Mouse (Mus musculus): ENCODE results near the gene Haus5.

Gene Haus5

GRCm38 (mm10) chr7:30664529-30665200 is at the start of gene Haus5:
Gene Haus5, minus strand, starts transcription at chr7:30664994.
- in situ Hi-C loops (cut with MboI, MseI): no loop called here

GRCm38 (mm10) chr7:30711942-30712341 is 47.1 kb upstream of the Haus5 start, which contains the start of gene Atp4a:
Gene Atp4a, plus strand, starts transcription at chr7:30712209.
- in situ Hi-C loops (cut with MboI, MseI): no loop called here

- in situ Hi-C loops (cut with MboI, MseI): no loop called here
These were observed 42.6 kb upstream of the Haus5 start for GRCm38 (mm10) chr7:30707441-30707840.

GRCm38 (mm10) chr7:30706214-30706882 is 41.6 kb upstream of the Haus5 start:
- in situ Hi-C loops (cut with MboI, MseI): no loop called here

GRCm38 (mm10) chr7:30698589-30698988 is 33.8 kb upstream of the Haus5 start, which contains the start of gene 2200002J24Rik:
Gene 2200002J24Rik, plus strand, starts transcription at chr7:30698926.
- in situ Hi-C loops (cut with MboI, MseI): loop anchor here (25.0 kb wide), 1 partner anchor 1086 kb away; no protein-coding TSS in a partner anchor

- in situ Hi-C loops (cut with MboI, MseI): loop anchor here (25.0 kb wide), 1 partner anchor 1086 kb away; no protein-coding TSS in a partner anchor
These were observed 33.3 kb upstream of the Haus5 start for GRCm38 (mm10) chr7:30698101-30698500.

GRCm38 (mm10) chr7:30688325-30688724 is 23.5 kb upstream of the Haus5 start:
- in situ Hi-C loops (cut with MboI, MseI): loop anchor here (25.0 kb wide), 1 partner anchor 1076 kb away; no protein-coding TSS in a partner anchor

- in situ Hi-C loops (cut with MboI, MseI): loop anchor here (25.0 kb wide), 1 partner anchor 1071 kb away; no protein-coding TSS in a partner anchor
These were observed 18.6 kb upstream of the Haus5 start for GRCm38 (mm10) chr7:30683425-30683824.

- in situ Hi-C loops (cut with MboI, MseI): loop anchor here (25.0 kb wide), 1 partner anchor 1070 kb away; no protein-coding TSS in a partner anchor
These were observed 17.1 kb upstream of the Haus5 start for GRCm38 (mm10) chr7:30681897-30682296.

- in situ Hi-C loops (cut with MboI, MseI): loop anchor here (25.0 kb wide), 1 partner anchor 1066 kb away; no protein-coding TSS in a partner anchor
These were observed 13.6 kb upstream of the Haus5 start for GRCm38 (mm10) chr7:30678263-30678975.

GRCm38 (mm10) chr7:30671480-30671879 is 6.7 kb upstream of the Haus5 start, which contains the start of gene Pmis2:
Gene Pmis2, minus strand, starts transcription at chr7:30671605.
- in situ Hi-C loops (cut with MboI, MseI): no loop called here

- in situ Hi-C loops (cut with MboI, MseI): no loop called here
These were observed 4.4 kb upstream of the Haus5 start for GRCm38 (mm10) chr7:30669229-30669628.

- in situ Hi-C loops (cut with MboI, MseI): no loop called here
These were observed 527 bp upstream of the Haus5 start for GRCm38 (mm10) chr7:30665321-30665720.

- in situ Hi-C loops (cut with MboI, MseI): no loop called here
These were observed 14.9 kb downstream of the Haus5 start, which contains the start of gene Rbm42 for GRCm38 (mm10) chr7:30649591-30650540. Gene Rbm42, minus strand, starts transcription at chr7:30650317.

- in situ Hi-C loops (cut with MboI, MseI): no loop called here
These were observed 25.7 kb downstream of the Haus5 start for GRCm38 (mm10) chr7:30639083-30639482.

GRCm38 (mm10) chr7:30636395-30636794 is 28.4 kb downstream of the Haus5 start:
- in situ Hi-C loops (cut with MboI, MseI): no loop called here

- in situ Hi-C loops (cut with MboI, MseI): no loop called here
These were observed 29.0 kb downstream of the Haus5 start, which contains the start of gene Etv2 for GRCm38 (mm10) chr7:30635752-30636151. Gene Etv2, minus strand, starts transcription at chr7:30635852.

GRCm38 (mm10) chr7:30634621-30635020 is 30.2 kb downstream of the Haus5 start:
- in situ Hi-C loops (cut with MboI, MseI): no loop called here

GRCm38 (mm10) chr7:30633762-30634412 is 30.9 kb downstream of the Haus5 start:
- in situ Hi-C loops (cut with MboI, MseI): no loop called here

GRCm38 (mm10) chr7:30629013-30629412 is 35.8 kb downstream of the Haus5 start:
- in situ Hi-C loops (cut with MboI, MseI): no loop called here
